Mouse (Mus musculus) hindbrain, embryonic 15.5 days (tissue): ENCODE measurements around the gene Cntln. TPM values are rescaled to one million over a fixed set of nuclear protein-coding genes. Genes with fewer than 3 reads are reported as not detected.

Experiments used
- ATAC-seq: fragments of 200-750 bp; cut with Nextera tagmentation; 2 replicates; pipeline ENCODE4 v1.8.0; 2017; ENCODE audit warnings: low read depth, moderate number of reproducible peaks, moderate TSS enrichment; ENCODE audit not compliant: low FRiP score
- H3K27ac ChIP-seq: fragments of 300-500 bp; sonication (generic); replicated peaks from 2 replicates; pipeline ENCODE4 v1.5.1; 2015; ENCODE audit warnings: mild to moderate bottlenecking, inconsistent platforms
- H3K27me3 ChIP-seq: fragments of 300-500 bp; sonication (generic); 2 replicates; pipeline ENCODE4 v1.6.1; 2015; ENCODE audit warnings: control low read depth, inconsistent platforms
- H3K36me3 ChIP-seq: fragments of 300-500 bp; sonication (generic); 2 replicates; pipeline ENCODE4 v1.6.1; 2015; ENCODE audit warnings: control low read depth, inconsistent platforms
- H3K4me1 ChIP-seq: fragments of 300-500 bp; sonication (generic); replicated peaks from 2 replicates; pipeline ENCODE4 v1.6.1; 2015; ENCODE audit warnings: control low read depth, inconsistent platforms
- H3K4me2 ChIP-seq: fragments of 300-500 bp; sonication (generic); 2 replicates; pipeline ENCODE4 v1.6.1; 2015; ENCODE audit warnings: moderate library complexity, mild to moderate bottlenecking, inconsistent platforms
- H3K4me3 ChIP-seq: fragments of 300-500 bp; sonication (generic); 2 replicates; pipeline ENCODE4 v1.5.1; 2015; ENCODE audit warnings: mild to moderate bottlenecking, inconsistent platforms
- H3K9ac ChIP-seq: fragments of 300-500 bp; sonication (generic); 2 replicates; pipeline ENCODE4 v1.6.1; 2015; ENCODE audit warnings: inconsistent platforms
- H3K9me3 ChIP-seq: fragments of 300-500 bp; sonication (generic); 2 replicates; pipeline ENCODE4 v1.6.1; 2016; ENCODE audit warnings: control low read depth, inconsistent platforms
- WGBS: fragments of 180-500 bp; shearing (Covaris S2); methylation state at CpG from one replicate; pipeline ENCODE4 v1.1.7; 2015; 5-methylcytosine and 5-hydroxymethylcytosine counted together
- polyA plus RNA-seq: library from polyadenylated mRNA; unstranded; fragments of >200 nt; fragmentation: Nextera tagmentation; extraction: Ambion mirVana; gene quantifications from 2 replicates; pipeline ENCODE4 v1.2.1, GENCODE M21; 2015

Gene Cntln
- polyA plus RNA-seq, 1 experiment from 2014 or later, result 4.2 TPM

GRCm38 (mm10) chr4:84942651-84943050 lies 58.5 kb downstream of the Cntln start:
- WGBS, result 43% methylated on average over 2 of the region's 2 CpGs
- no peak overlapping the region for H3K4me2 ChIP-seq
- no peak for ATAC-seq
- no peaks in the 10 kb centered on the region for H3K9me3 ChIP-seq
- no peak overlapping the region for H3K4me3 ChIP-seq
- H3K9ac ChIP-seq, result no peak overlapping the region
- no peaks in the 10 kb centered on the region for H3K27me3 ChIP-seq
- H3K27ac ChIP-seq, result no peak overlapping the region
- no peaks in the 10 kb centered on the region for H3K36me3 ChIP-seq
- no peaks in the 10 kb centered on the region for H3K4me1 ChIP-seq

GRCm38 (mm10) chr4:84944100-84944499 lies 60.0 kb downstream of the Cntln start:
- WGBS, result 59% methylated on average over 4 of the region's 4 CpGs
- Histone ChIP-seq H3K9me3 (no peaks in the 10 kb centered on the region), H3K4me3 (no peak overlapping the region), H3K27me3 (no peaks in the 10 kb centered on the region), H3K36me3 (no peaks in the 10 kb centered on the region), H3K27ac (no peak overlapping the region), H3K4me2 (no peak overlapping the region), H3K9ac (no peak overlapping the region), H3K4me1 (no peaks in the 10 kb centered on the region)
- ATAC-seq, result no peak

- no peaks in the 10 kb centered on the region for H3K4me1 ChIP-seq
- H3K4me3 ChIP-seq, result no peak overlapping the region
- ATAC-seq, result no peak
- 93% methylated on average over 3 of the region's 3 CpGs for WGBS
- H3K27ac ChIP-seq, result no peak overlapping the region
- no peak overlapping the region for H3K4me2 ChIP-seq
- no peaks in the 10 kb centered on the region for H3K9me3 ChIP-seq
- no peaks in the 10 kb centered on the region for H3K27me3 ChIP-seq
- no peak overlapping the region for H3K9ac ChIP-seq
- no peaks in the 10 kb centered on the region for H3K36me3 ChIP-seq
These were observed 62.3 kb downstream of the Cntln start for GRCm38 (mm10) chr4:84946450-84946849.

- no peak overlapping the region for H3K27ac ChIP-seq
- ATAC-seq, result no peak
- no peaks in the 10 kb centered on the region for H3K4me1 ChIP-seq
- H3K4me2 ChIP-seq, result no peak overlapping the region
- no peaks in the 10 kb centered on the region for H3K36me3 ChIP-seq
- 86% methylated on average over 7 of the region's 7 CpGs for WGBS
- H3K4me3 ChIP-seq, result no peak overlapping the region
- no peak overlapping the region for H3K9ac ChIP-seq
- H3K9me3 ChIP-seq, result no peaks in the 10 kb centered on the region
- H3K27me3 ChIP-seq, result no peaks in the 10 kb centered on the region
These were observed 93.0 kb downstream of the Cntln start for GRCm38 (mm10) chr4:84976875-84977646.

- no peak overlapping the region for H3K9ac ChIP-seq
- ATAC-seq, result no peak
- no peak overlapping the region for H3K27ac ChIP-seq
- no peaks in the 10 kb centered on the region for H3K36me3 ChIP-seq
- WGBS, result 50% methylated on average over 10 of the region's 10 CpGs
- no peaks in the 10 kb centered on the region for H3K9me3 ChIP-seq
- no peaks in the 10 kb centered on the region; the same call in 1 of the 2 replicates for H3K4me1 ChIP-seq
- no peaks in the 10 kb centered on the region for H3K27me3 ChIP-seq
- H3K4me3 ChIP-seq, result no peak overlapping the region
- no peak overlapping the region for H3K4me2 ChIP-seq
These were observed 111.6 kb downstream of the Cntln start for GRCm38 (mm10) chr4:84995520-84996348.

- H3K4me3 ChIP-seq, result no peak overlapping the region
- no peaks in the 10 kb centered on the region for H3K36me3 ChIP-seq
- 74% methylated on average over 6 of the region's 6 CpGs for WGBS
- ATAC-seq, result no peak
- H3K27me3 ChIP-seq, result no peaks in the 10 kb centered on the region
- no peaks in the 10 kb centered on the region for H3K9me3 ChIP-seq
- H3K9ac ChIP-seq, result no peak overlapping the region
- H3K4me1 ChIP-seq, result no peaks in the 10 kb centered on the region
- H3K27ac ChIP-seq, result no peak overlapping the region
- H3K4me2 ChIP-seq, result no peak overlapping the region
These were observed 121.5 kb downstream of the Cntln start for GRCm38 (mm10) chr4:85005581-85005980.

- H3K4me1 ChIP-seq, result no peaks in the 10 kb centered on the region
- no peak overlapping the region for H3K4me3 ChIP-seq
- no peaks in the 10 kb centered on the region for H3K27me3 ChIP-seq
- H3K27ac ChIP-seq, result no peak overlapping the region
- H3K36me3 ChIP-seq, result no peaks in the 10 kb centered on the region
- H3K9ac ChIP-seq, result no peak overlapping the region
- WGBS, result 74% methylated on average over 3 of the region's 3 CpGs
- no peak overlapping the region for H3K4me2 ChIP-seq
- ATAC-seq, result no peak
- no peaks in the 10 kb centered on the region for H3K9me3 ChIP-seq
These were observed 122.7 kb downstream of the Cntln start for GRCm38 (mm10) chr4:85006789-85007188.

GRCm38 (mm10) chr4:85010846-85011245 lies 126.7 kb downstream of the Cntln start:
- no peak overlapping the region for H3K4me3 ChIP-seq
- no peak for ATAC-seq
- H3K36me3 ChIP-seq, result no peaks in the 10 kb centered on the region
- no peak overlapping the region for H3K27ac ChIP-seq
- no peaks in the 10 kb centered on the region for H3K9me3 ChIP-seq
- no peaks in the 10 kb centered on the region for H3K27me3 ChIP-seq
- no peaks in the 10 kb centered on the region for H3K4me1 ChIP-seq
- H3K9ac ChIP-seq, result no peak overlapping the region
- no peak overlapping the region for H3K4me2 ChIP-seq

GRCm38 (mm10) chr4:85045748-85046147 lies 161.6 kb downstream of the Cntln start:
- no peak for ATAC-seq
- H3K27me3 ChIP-seq, result no peaks in the 10 kb centered on the region
- H3K4me1 ChIP-seq, result no peaks in the 10 kb centered on the region
- no peak overlapping the region for H3K4me3 ChIP-seq
- H3K4me2 ChIP-seq, result no peak overlapping the region
- no peak overlapping the region for H3K9ac ChIP-seq
- H3K36me3 ChIP-seq, result no peaks in the 10 kb centered on the region
- H3K27ac ChIP-seq, result no peak overlapping the region
- 13% methylated on average over 2 of the region's 2 CpGs for WGBS
- H3K9me3 ChIP-seq, result no peaks in the 10 kb centered on the region

GRCm38 (mm10) chr4:85049933-85050553 lies 165.9 kb downstream of the Cntln start:
- H3K27ac ChIP-seq, result no peak overlapping the region
- no peak overlapping the region for H3K4me2 ChIP-seq
- no peaks in the 10 kb centered on the region for H3K27me3 ChIP-seq
- H3K4me3 ChIP-seq, result no peak overlapping the region
- H3K9ac ChIP-seq, result no peak overlapping the region
- ATAC-seq, result no peak; the same call in 1 of the 2 replicates
- no peaks in the 10 kb centered on the region for H3K36me3 ChIP-seq
- no peaks in the 10 kb centered on the region for H3K4me1 ChIP-seq
- whole genome bisulfite sequencing, result 55% methylated on average over 8 of the region's 8 CpGs
- no peaks in the 10 kb centered on the region for H3K9me3 ChIP-seq

- Histone ChIP-seq H3K9me3 (no peaks in the 10 kb centered on the region), H3K4me1 (no peaks in the 10 kb centered on the region)
These were observed 170.5 kb downstream of the Cntln start for GRCm38 (mm10) chr4:85054616-85055015.

GRCm38 (mm10) chr4:85059598-85059997 lies 175.5 kb downstream of the Cntln start:
- H3K9ac ChIP-seq, result no peak overlapping the region
- no peak overlapping the region for H3K4me2 ChIP-seq
- no peak for ATAC-seq
- H3K36me3 ChIP-seq, result no peaks in the 10 kb centered on the region
- 96% methylated on average over 2 of the region's 2 CpGs for WGBS
- no peak overlapping the region for H3K4me3 ChIP-seq
- no peaks in the 10 kb centered on the region for H3K4me1 ChIP-seq
- H3K27me3 ChIP-seq, result no peaks in the 10 kb centered on the region
- no peaks in the 10 kb centered on the region for H3K9me3 ChIP-seq
- no peak overlapping the region for H3K27ac ChIP-seq

More at GRCm38 (mm10) chr4:85054616-85055015, 170.5 kb downstream of the Cntln start:
- no peak overlapping the region for H3K4me3 ChIP-seq
- no peak overlapping the region for H3K4me2 ChIP-seq
- no peak overlapping the region for H3K9ac ChIP-seq
- no peak overlapping the region for H3K27ac ChIP-seq
- ATAC-seq, result no peak
- H3K36me3 ChIP-seq, result no peaks in the 10 kb centered on the region
- no peaks in the 10 kb centered on the region for H3K27me3 ChIP-seq
- 86% methylated on average over 1 of the region's 1 CpGs for WGBS
